Comparison of ENCODE assay signal across 24 mouse cellular contexts in the genomic region with DNA sequence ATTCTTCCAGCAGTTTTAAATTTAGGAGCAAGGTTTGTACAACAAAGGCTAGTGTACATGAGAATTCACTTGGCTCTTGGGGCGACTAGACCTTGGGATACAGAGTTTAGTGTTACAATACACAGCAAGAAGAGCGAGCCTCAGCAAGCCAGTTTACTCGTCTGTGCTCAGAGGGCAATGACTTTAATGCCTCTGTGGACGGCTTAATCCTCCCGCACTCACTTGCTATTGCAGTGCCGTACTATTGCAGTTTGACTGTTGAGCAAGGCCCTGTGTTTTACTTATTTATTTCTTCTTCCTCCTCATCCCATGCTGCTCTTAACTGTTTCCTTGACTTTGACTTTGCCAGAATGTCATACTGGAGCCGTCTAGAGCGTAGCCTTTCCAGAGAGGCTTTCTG. TPM values are rescaled to one million over a fixed set of nuclear protein-coding genes. Genes with fewer than 3 reads are reported as not detected.
DNase-seq lines count a peak whose midpoint lies in the region; ATAC-seq and TF ChIP-seq lines count a peak whose summit lies in the region.
"Had no signal": no experiment of that assay in that cellular context is flagged by ENCODE, and none has a peak within 500 bp of the region (broad histone marks: within the 10 kb centered on the region; RNA-seq: fewer than 3 reads in every experiment).

No protein-coding gene starts in this region.

- 0 out of 2 replicates have a peak overlapping the region, but pooled peaks have one; percentile 7 for H3K27ac ChIP-seq in heart, embryonic 12.5 days (ENCODE audit: poor library complexity, severe bottlenecking)
- peak overlapping the region; percentile 1; the same call in 1 of the 2 replicates for H3K27ac ChIP-seq in kidney, adult 2 months (ENCODE audit: insufficient read depth, low read depth, low read length)
- H3K27ac ChIP-seq in brown adipose tissue, adult 24 weeks (replicated peaks; ENCODE audit: low read depth, low read length) = peak overlapping the region; percentile 85
- H3K27ac ChIP-seq: embryonic facial prominence, embryonic 12.5 days; forebrain, embryonic 13.5 days; gastrocnemius, adult 2 months; hindbrain, embryonic 13.5 days; limb, embryonic 13.5 days; liver, embryonic 13.5 days; stomach, embryonic 15.5 days had no signal

- H3K4me1 ChIP-seq in heart, embryonic 12.5 days (replicated peaks) = peaks cover 54% of the 10 kb centered on the region
- H3K4me1 ChIP-seq in kidney, adult 2 months (ENCODE audit: control insufficient read depth, insufficient read depth, low read length) = peaks cover 21% of the 10 kb centered on the region
- H3K4me1 ChIP-seq in brown adipose tissue, adult 24 weeks (ENCODE audit: control insufficient read depth, insufficient read depth, insufficient read length, low read length) = peaks cover 27% of the 10 kb centered on the region
- H3K4me1 ChIP-seq: stomach, embryonic 15.5 days had no signal

- no peak for DNase-seq in heart, postnatal 10 days
- no peak for DNase-seq in kidney, adult 2 months
- DNase-seq in kidney, adult 8-10 months = no peak
- DNase-seq in gonadal fat pad, adult 2 months (ENCODE audit: low read depth) = peak; percentile 85
- DNase-seq in adrenal gland, adult 8-10 months = no peak
- DNase-seq: adrenal gland, adult 2 months; cerebellum, adult 18-20 months; cerebellum, postnatal 14 days; gastrocnemius, adult 2 months; kidney, adult 11 months; kidney, postnatal 10 days; liver, embryonic 13.5 days; lung, embryonic 14.5 days; lung, postnatal 36 days; thymus, adult 18-20 months; thymus, postnatal 36 days had no signal

- H3K27me3 ChIP-seq in heart, embryonic 12.5 days (replicated peaks) = no peaks in the 10 kb centered on the region
- H3K27me3 ChIP-seq in kidney, adult 2 months (replicated peaks; ENCODE audit: control insufficient read depth, insufficient read depth, low read length) = no peaks in the 10 kb centered on the region
- H3K27me3 ChIP-seq: embryonic facial prominence, embryonic 12.5 days; forebrain, embryonic 13.5 days; hindbrain, embryonic 13.5 days; limb, embryonic 13.5 days; liver, embryonic 13.5 days; stomach, embryonic 15.5 days had no signal

- no peak for ATAC-seq in heart, embryonic 12.5 days (ENCODE audit: insufficient number of reproducible peaks, low FRiP score)
- ATAC-seq: forebrain, embryonic 13.5 days had no signal

- no peak for TF ChIP-seq POLR2A in kidney, adult 2 months (IDR thresholded peaks at IDR 0.05; ENCODE audit: low read depth, low read length)

- peaks cover 3% of the 10 kb centered on the region; the same call in 1 of the 2 replicates for H3K36me3 ChIP-seq in heart, embryonic 12.5 days
- no peaks in the 10 kb centered on the region for H3K36me3 ChIP-seq in kidney, adult 2 months (ENCODE audit: control insufficient read depth, insufficient read depth, low read length)
- H3K36me3 ChIP-seq: hindbrain, embryonic 13.5 days; limb, embryonic 13.5 days; liver, embryonic 13.5 days; stomach, embryonic 15.5 days had no signal

- 76% methylated on average over 8 of the region's 8 CpGs for WGBS in heart, embryonic 12.5 days
- WGBS in kidney, adult 2 months = 50% methylated on average over 8 of the region's 8 CpGs

- no peaks in the 10 kb centered on the region for H3K9me3 ChIP-seq in heart, embryonic 12.5 days (replicated peaks)
- H3K9me3 ChIP-seq: embryonic facial prominence, embryonic 12.5 days; forebrain, embryonic 13.5 days; hindbrain, embryonic 13.5 days; limb, embryonic 13.5 days; liver, embryonic 13.5 days; stomach, embryonic 15.5 days had no signal

- no peak overlapping the region for H3K9ac ChIP-seq in heart, embryonic 12.5 days
- H3K9ac ChIP-seq: embryonic facial prominence, embryonic 12.5 days; forebrain, embryonic 13.5 days; hindbrain, embryonic 13.5 days; limb, embryonic 13.5 days; liver, embryonic 13.5 days; lung, embryonic 14.5 days; stomach, embryonic 15.5 days had no signal

- H3K4me2 ChIP-seq in heart, embryonic 12.5 days = no peak overlapping the region; the same call in 1 of the 2 replicates
- H3K4me2 ChIP-seq: embryonic facial prominence, embryonic 12.5 days; forebrain, embryonic 13.5 days; hindbrain, embryonic 13.5 days; limb, embryonic 13.5 days; liver, embryonic 13.5 days; lung, embryonic 14.5 days; stomach, embryonic 15.5 days had no signal

- TF ChIP-seq CTCF in kidney, adult 2 months (conservative IDR thresholded peaks at IDR 0.05; ENCODE audit: insufficient read depth, insufficient read length, low read depth, low read length) = no peak

- no peak overlapping the region for H3K4me3 ChIP-seq in heart, embryonic 12.5 days
- H3K4me3 ChIP-seq in kidney, adult 2 months (ENCODE audit: insufficient read depth, low read depth, low read length) = no peak overlapping the region
- no peak overlapping the region for H3K4me3 ChIP-seq in brown adipose tissue, adult 24 weeks (ENCODE audit: insufficient read depth, low read depth, low read length)
- H3K4me3 ChIP-seq: embryonic facial prominence, embryonic 12.5 days; erythroblast, embryonic 14.5 days; forebrain, embryonic 13.5 days; gastrocnemius, adult 2 months; hindbrain, embryonic 13.5 days; limb, embryonic 13.5 days; liver, embryonic 13.5 days; stomach, embryonic 15.5 days had no signal

- intact Hi-C loops in heart, postnatal 10 days (cut with DNase I) = no loop called here

RNA-seq across cellular contexts. Expression of a gene that starts 37.6 kb away (rescaled TPM):
- polyA plus RNA-seq in heart, embryonic 12.5 days (2016; fragmentation: Nextera tagmentation; extraction: Ambion mirVana) = 13.9 and 15.0 TPM in 2 replicates
- 10 to 100 TPM; 61.8 to 72.7 TPM for total RNA-seq in heart, postnatal 10 days (2021)
- 29.2 and 32.2 TPM in 2 replicates for polyA plus RNA-seq in kidney, adult 2 months (2012; rRNA removed)
- polyA plus RNA-seq in brown adipose tissue, adult 24 weeks (2012; ENCODE audit: insufficient read depth, insufficient read length, missing spikeins) = 14.9 and 16.1 TPM in 2 replicates
- polyA plus RNA-seq in gonadal fat pad, adult 2 months (2012; rRNA removed) = 11.7 and 21.0 TPM in 2 replicates
- total RNA-seq in adrenal gland, adult 8-10 months (2022) = 10 to 100 TPM; 66.2 to 77.3 (median 70.0) TPM

RNA-seq across cellular contexts. Expression of a gene that starts 37.7 kb away (rescaled TPM):
- polyA plus RNA-seq in heart, embryonic 12.5 days (2016; fragmentation: Nextera tagmentation; extraction: Ambion mirVana) = 173 and 175 TPM in 2 replicates
- total RNA-seq in heart, postnatal 10 days (2021) = 10 to 100 TPM; 85.1 to 87.3 TPM
- polyA plus RNA-seq in kidney, adult 2 months (2012; rRNA removed) = 17.6 and 21.1 TPM in 2 replicates
- polyA plus RNA-seq in brown adipose tissue, adult 24 weeks (2012; ENCODE audit: insufficient read depth, insufficient read length, missing spikeins) = 27.8 and 43.8 TPM in 2 replicates
- polyA plus RNA-seq in gonadal fat pad, adult 2 months (2012; rRNA removed) = 30.7 and 31.7 TPM in 2 replicates
- 100 to 1,000 TPM; 154 to 180 (median 171) TPM for total RNA-seq in adrenal gland, adult 8-10 months (2022)

Comparison
In these comparisons a context has a peak if more than half of its experiments do, and no peak if none do; other contexts are left out.
1. H3K27ac ChIP-seq: peak in every context shown above with its lines; median percentile 85 in brown adipose tissue, adult 24 weeks; 7 in heart, embryonic 12.5 days; 1 in kidney, adult 2 months.